Mouse (Mus musculus): ENCODE measurements around the gene Eif5. TPM values are rescaled to one million over a fixed set of nuclear protein-coding genes. Genes with fewer than 3 reads are reported as not detected.

The Eif5 gene
- polyA plus RNA-seq, 1 experiment from 2014 or later = 549 TPM

GRCm38 (mm10) chr12:111592407-111593021 lies 54.7 kb downstream of the Eif5 start:
- Histone ChIP-seq H3K4me1 (replicated peaks; ENCODE audit: control insufficient read depth, insufficient read depth, low read length) (peaks cover 2% of the 10 kb centered on the region; the same call in 1 of the 2 replicates), H3K27ac (ENCODE audit: low read length) (no peak overlapping the region), H3K27me3 (replicated peaks; ENCODE audit: control insufficient read depth, insufficient read depth, low read length) (no peaks in the 10 kb centered on the region), H3K4me2 (ENCODE audit: low read length) (no peak overlapping the region), H3K9me3 (ENCODE audit: control insufficient read depth, low read length) (no peaks in the 10 kb centered on the region), H3K4me3 (replicated peaks; ENCODE audit: low read length) (no peak overlapping the region), H3K9ac (replicated peaks; ENCODE audit: low read depth, low read length) (no peak overlapping the region), H3K36me3 (ENCODE audit: control insufficient read depth, insufficient read depth) (peaks cover 2% of the 10 kb centered on the region; the same call in 1 of the 2 replicates)
- no peak for ATAC-seq
- 69% methylated on average over 14 of the region's 14 CpGs for WGBS

GRCm38 (mm10) chr12:111593775-111594174 lies 56.0 kb downstream of the Eif5 start:
- WGBS = 51% methylated on average over 2 of the region's 2 CpGs
- Histone ChIP-seq H3K9me3 (ENCODE audit: control insufficient read depth, low read length) (no peaks in the 10 kb centered on the region), H3K27ac (ENCODE audit: low read length) (no peak overlapping the region), H3K4me2 (ENCODE audit: low read length) (no peak overlapping the region), H3K36me3 (ENCODE audit: control insufficient read depth, insufficient read depth) (peaks cover 2% of the 10 kb centered on the region; the same call in 1 of the 2 replicates), H3K27me3 (replicated peaks; ENCODE audit: control insufficient read depth, insufficient read depth, low read length) (no peaks in the 10 kb centered on the region), H3K9ac (replicated peaks; ENCODE audit: low read depth, low read length) (no peak overlapping the region), H3K4me1 (replicated peaks; ENCODE audit: control insufficient read depth, insufficient read depth, low read length) (peaks cover 2% of the 10 kb centered on the region; the same call in 1 of the 2 replicates), H3K4me3 (replicated peaks; ENCODE audit: low read length) (no peak overlapping the region)
- ATAC-seq = no peak

Other genes starting within 250 kb of the Eif5 start
- 33.6 and 39.9 TPM in 2 replicates for gene Cdc42bpb, start 160.3 kb upstream of the Eif5 start, polyA plus RNA-seq (2015; fragmentation: Nextera tagmentation; extraction: Ambion mirVana)
- gene Lbhd2, start 131.2 kb upstream of the Eif5 start, polyA plus RNA-seq (2015; fragmentation: Nextera tagmentation; extraction: Ambion mirVana) = 1.3 and 4.5 TPM in 2 replicates
- 1.9 and 2.5 TPM in 2 replicates for gene Exoc3l4, start 121.0 kb upstream of the Eif5 start, polyA plus RNA-seq (2015; fragmentation: Nextera tagmentation; extraction: Ambion mirVana)
- gene Tnfaip2, start 95.5 kb upstream of the Eif5 start, polyA plus RNA-seq (2015; fragmentation: Nextera tagmentation; extraction: Ambion mirVana) = 0.63 and 0.84 TPM in 2 replicates
- 0.23 and 1.1 TPM in 2 replicates for gene Gm266, start 52.2 kb upstream of the Eif5 start, polyA plus RNA-seq (2015; fragmentation: Nextera tagmentation; extraction: Ambion mirVana)
- gene Mark3, start 36.5 kb downstream of the Eif5 start, polyA plus RNA-seq (2015; fragmentation: Nextera tagmentation; extraction: Ambion mirVana) = 45.0 and 49.2 TPM in 2 replicates
- 1,407 and 1,413 TPM in 2 replicates for gene Ckb, start 134.3 kb downstream of the Eif5 start, polyA plus RNA-seq (2015; fragmentation: Nextera tagmentation; extraction: Ambion mirVana)
- 9.8 and 12.6 TPM in 2 replicates for gene Trmt61a, start 140.1 kb downstream of the Eif5 start, polyA plus RNA-seq (2015; fragmentation: Nextera tagmentation; extraction: Ambion mirVana)
- gene Bag5, start 175.2 kb downstream of the Eif5 start, polyA plus RNA-seq (2015; fragmentation: Nextera tagmentation; extraction: Ambion mirVana) = 70.8 and 71.5 TPM in 2 replicates
- 47.2 and 48.3 TPM in 2 replicates for gene Apopt1, start 175.2 kb downstream of the Eif5 start, polyA plus RNA-seq (2015; fragmentation: Nextera tagmentation; extraction: Ambion mirVana)
- gene Klc1, start 220.8 kb downstream of the Eif5 start, polyA plus RNA-seq (2015; fragmentation: Nextera tagmentation; extraction: Ambion mirVana) = 460 and 493 TPM in 2 replicates

All from forebrain, embryonic 16.5 days (tissue).